Mouse (Mus musculus): ENCODE measurements at regions not wholly inside any gene's neighbourhood (a gene's known extent, or its start where the extent isn't known, plus 50 kb on each side); places are given as distances from the start of the nearest gene placed in this dataset.
"Not testable (repeated sequence)": the region's sequence is repeated elsewhere in the genome, so short reads cannot be mapped to it uniquely, and the experiment has no call there.

DNA sequence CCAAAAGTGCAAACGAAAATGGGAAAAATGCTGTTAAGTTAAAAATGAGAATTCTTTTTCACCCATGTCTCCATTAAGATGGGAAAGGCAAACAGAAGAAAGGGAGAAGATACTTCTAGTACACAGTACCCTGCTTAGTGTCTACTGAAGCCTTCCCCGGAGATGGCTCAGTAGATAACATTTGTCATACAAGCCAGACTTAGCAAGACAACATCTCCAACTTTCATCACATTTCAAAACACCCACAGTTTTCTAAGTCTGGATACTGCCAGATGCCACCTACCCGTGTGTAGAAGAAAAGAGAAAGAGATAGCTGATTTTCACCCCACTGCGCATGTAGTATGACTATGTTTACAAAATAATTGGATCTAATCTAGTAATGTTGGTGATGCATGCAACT is 174.5 kb upstream of the Cpne8 start:
- TF ChIP-seq CTCF (IDR thresholded peaks at IDR 0.05; ENCODE audit: low read depth); EP300 (optimal IDR thresholded peaks at IDR 0.05): not testable (repeated sequence)
